Mouse (Mus musculus): Measurements from ENCODE around the gene Mrpl48. TPM values are rescaled to one million over a fixed set of nuclear protein-coding genes. Genes with fewer than 3 reads are reported as not detected.

The Mrpl48 gene
- total and polyA plus RNA-seq, 3 experiments = 39.5 to 67.3 TPM; not detected in 1

DNA sequence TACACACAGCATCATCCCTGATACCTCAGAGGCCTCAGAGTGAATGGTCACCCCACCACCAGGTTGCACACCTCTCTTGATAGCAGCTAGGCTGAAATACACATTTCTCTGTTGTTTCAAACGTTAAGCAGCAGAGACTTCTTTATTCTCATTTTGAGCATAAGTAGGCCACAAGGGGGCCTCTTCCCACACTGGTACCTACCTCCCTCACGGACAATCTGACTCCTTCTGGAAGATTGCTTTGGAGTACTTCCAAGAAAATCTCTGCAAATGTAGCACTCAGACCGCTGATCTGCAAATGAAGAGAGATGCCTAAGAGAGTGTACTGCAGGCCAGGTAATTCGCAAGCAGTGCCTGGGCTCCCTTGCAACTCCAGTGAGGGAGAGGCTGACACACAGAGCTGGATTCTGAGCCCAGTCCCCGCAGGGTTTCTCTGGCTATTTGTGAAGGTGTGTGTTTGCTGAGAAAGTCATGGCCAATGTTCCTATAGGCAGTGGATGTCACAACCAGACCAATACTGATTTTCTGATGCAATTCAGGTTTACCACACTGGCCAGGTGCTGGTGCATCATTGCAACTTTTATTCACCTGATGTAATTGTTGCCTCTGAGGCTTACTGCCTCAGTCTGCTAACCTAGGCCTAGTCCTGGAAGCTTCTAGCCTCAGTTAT lies 57.6 kb downstream of the Mrpl48 start:
- no peak overlapping the region for H3K27ac ChIP-seq (ENCODE audit: control insufficient read depth, low read depth, low read length)

DNA sequence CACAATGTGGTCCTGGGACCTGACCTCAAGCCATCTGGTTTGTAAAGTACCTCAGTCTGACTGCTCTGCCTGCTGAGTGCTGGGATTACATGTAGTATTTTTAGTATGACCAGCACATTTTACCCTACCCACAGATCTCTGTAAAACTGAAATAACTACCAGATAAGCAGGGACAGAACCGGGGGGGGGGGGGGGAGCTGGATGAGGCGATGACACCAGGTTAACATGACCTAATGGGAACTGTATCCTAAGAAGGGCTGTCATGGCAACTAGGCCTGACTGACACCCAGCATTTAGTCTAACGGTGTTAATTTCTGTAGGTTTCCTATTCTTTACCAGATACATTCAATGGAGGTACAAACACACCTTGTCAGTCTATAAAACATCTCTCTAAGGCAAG lies 58.3 kb downstream of the Mrpl48 start:
- Histone ChIP-seq H3K27me3 (ENCODE audit: control insufficient read depth in 1 of 2, insufficient read depth in 2 of 2, low read length in 2 of 2) (no peaks in the 10 kb centered on the region), H3K27ac (ENCODE audit: control insufficient read depth, low read depth, low read length) (no peak overlapping the region), H3K79me2 (ENCODE audit: control insufficient read depth, insufficient read depth, low read length, poor library complexity) (no peaks in the 10 kb centered on the region), H3K4me3 (ENCODE audit: control insufficient read depth in 1 of 2, insufficient read depth in 1 of 2, low read depth in 2 of 2, low read length in 2 of 2) (no peak overlapping the region), H3K9me3 (replicated peaks; ENCODE audit: insufficient read depth, low read length) (no peaks in the 10 kb centered on the region), H3K4me1 (ENCODE audit: control insufficient read depth in 1 of 2, insufficient read depth in 2 of 2, low read length in 2 of 2) (no peaks in the 10 kb centered on the region), H3K36me3 (ENCODE audit: control insufficient read depth in 1 of 2, insufficient read depth in 2 of 2, low read length in 2 of 2) (no peaks in the 10 kb centered on the region; a peak in 1 of 4 replicates), H3K9ac (ENCODE audit: control insufficient read depth, low read depth, low read length, poor library complexity, severe bottlenecking) (no peak overlapping the region)
- DNase-seq (ENCODE audit: low read depth, low spot score) = no peak
- TF ChIP-seq EP300 (IDR thresholded peaks at IDR 0.05; ENCODE audit: low read depth in 1 of 2, low read length in 2 of 2) (no peak), ZKSCAN1 (IDR thresholded peaks at IDR 0.05; ENCODE audit: low read depth, low read length) (no peak), BHLHE40 (IDR thresholded peaks at IDR 0.05; ENCODE audit: borderline replicate concordance, low read depth, low read length) (no peak), MXI1 (IDR thresholded peaks at IDR 0.05; ENCODE audit: low read depth, low read length) (no peak), KAT2A (conservative IDR thresholded peaks at IDR 0.05; ENCODE audit: low read depth, low read length) (no peak), RCOR1 (IDR thresholded peaks at IDR 0.05; ENCODE audit: low read depth, low read length) (no peak), CTCF (IDR thresholded peaks at IDR 0.05 in 2 of 3, conservative IDR thresholded peaks at IDR 0.05 in 1 of 3; ENCODE audit: control insufficient read depth in 1 of 3, insufficient read depth in 1 of 3, low read depth in 2 of 3, low read length in 3 of 3, poor library complexity in 1 of 3, severe bottlenecking in 1 of 3) (no peak), GABPA (IDR thresholded peaks at IDR 0.05; ENCODE audit: low read depth, low read length) (no peak), UBTF (IDR thresholded peaks at IDR 0.05; ENCODE audit: borderline replicate concordance, insufficient read depth, low read depth, low read length) (no peak), SIN3A (IDR thresholded peaks at IDR 0.05; ENCODE audit: low read length) (no peak), JUND (IDR thresholded peaks at IDR 0.05; ENCODE audit: low read depth, low read length) (no peak), POLR2A (IDR thresholded peaks at IDR 0.05; ENCODE audit: control insufficient read depth in 1 of 2, insufficient read depth in 1 of 2, low read depth in 1 of 2, low read length in 2 of 2, poor library complexity in 1 of 2) (no peak), MYB (IDR thresholded peaks at IDR 0.05; ENCODE audit: low read depth, low read length) (no peak), MEF2A (IDR thresholded peaks at IDR 0.05; ENCODE audit: extremely low read depth, insufficient replicate concordance, low read depth, low read length, poor library complexity, severe bottlenecking) (no peak)

More for the DNA sequence above, 57.6 kb downstream of the Mrpl48 start:
- H3K4me3 ChIP-seq (ENCODE audit: control insufficient read depth in 1 of 2, insufficient read depth in 1 of 2, low read depth in 2 of 2, low read length in 2 of 2) = no peak overlapping the region
- no peaks in the 10 kb centered on the region for H3K9me3 ChIP-seq (replicated peaks; ENCODE audit: insufficient read depth, low read length)
- no peaks in the 10 kb centered on the region for H3K27me3 ChIP-seq (ENCODE audit: control insufficient read depth in 1 of 2, insufficient read depth in 2 of 2, low read length in 2 of 2)
- H3K36me3 ChIP-seq (ENCODE audit: control insufficient read depth in 1 of 2, insufficient read depth in 2 of 2, low read length in 2 of 2) = no peaks in the 10 kb centered on the region; a peak in 1 of 4 replicates
- TF ChIP-seq RAD21 (IDR thresholded peaks at IDR 0.05; ENCODE audit: low read depth, low read length) (peak; percentile 15), UBTF (IDR thresholded peaks at IDR 0.05; ENCODE audit: borderline replicate concordance, insufficient read depth, low read depth, low read length) (no peak), CTCF (IDR thresholded peaks at IDR 0.05 in 2 of 3, conservative IDR thresholded peaks at IDR 0.05 in 1 of 3; ENCODE audit: control insufficient read depth in 1 of 3, insufficient read depth in 1 of 3, low read depth in 2 of 3, low read length in 3 of 3, poor library complexity in 1 of 3, severe bottlenecking in 1 of 3) (peak; percentile 16 to 36 (median 25); a peak in 3 of 6 replicates), USF2 (IDR thresholded peaks at IDR 0.05; ENCODE audit: borderline replicate concordance in 1 of 2, insufficient read depth in 1 of 2, low read depth in 1 of 2, low read length in 2 of 2) (no peak), ZNF384 (IDR thresholded peaks at IDR 0.05; ENCODE audit: low read depth, low read length) (no peak), GATA1 (IDR thresholded peaks at IDR 0.05; ENCODE audit: low read depth, low read length) (no peak), SMC3 (IDR thresholded peaks at IDR 0.05; ENCODE audit: low read depth, low read length) (peak; percentile 50), MAX (IDR thresholded peaks at IDR 0.05; ENCODE audit: low read length) (no peak), POLR2A (IDR thresholded peaks at IDR 0.05; ENCODE audit: control insufficient read depth in 1 of 2, insufficient read depth in 1 of 2, low read depth in 1 of 2, low read length in 2 of 2, poor library complexity in 1 of 2) (no peak), NELFE (IDR thresholded peaks at IDR 0.05; ENCODE audit: low read depth, low read length) (no peak)
- no peaks in the 10 kb centered on the region for H3K4me1 ChIP-seq (ENCODE audit: control insufficient read depth in 1 of 2, insufficient read depth in 2 of 2, low read length in 2 of 2)
- DNase-seq (ENCODE audit: low read depth, low spot score) = no peak
- H3K9ac ChIP-seq (ENCODE audit: control insufficient read depth, low read depth, low read length, poor library complexity, severe bottlenecking) = no peak overlapping the region
- H3K79me2 ChIP-seq (ENCODE audit: control insufficient read depth, insufficient read depth, low read length, poor library complexity) = no peaks in the 10 kb centered on the region
